Mouse (Mus musculus) heart, embryonic 11.5 days (tissue): ENCODE data around the gene Hnrnpul2. TPM values are rescaled to one million over a fixed set of nuclear protein-coding genes. Genes with fewer than 3 reads are reported as not detected.
A peak's percentile ranks its signal among the peaks of the same experiment; 100 is the strongest.

Source experiments
- ATAC-seq: fragments of 200-750 bp; cut with Nextera tagmentation; replicated peaks from 2 replicates; pipeline ENCODE4 v1.8.0; 2017; ENCODE audit warnings: moderate library complexity; ENCODE audit not compliant: insufficient number of reproducible peaks, low FRiP score, low TSS enrichment
- H3K27ac ChIP-seq: fragments of 300-500 bp; sonication (generic); 2 replicates; pipeline ENCODE4 v1.5.1; 2014; ENCODE audit warnings: mild to moderate bottlenecking, low read depth, low read length
- H3K27me3 ChIP-seq: fragments of 300-500 bp; sonication (generic); 2 replicates; pipeline ENCODE4 v1.6.1; 2014; ENCODE audit warnings: mild to moderate bottlenecking, low read length, mixed read lengths; ENCODE audit not compliant: control insufficient read depth, insufficient read depth
- H3K36me3 ChIP-seq: fragments of 300-500 bp; sonication (generic); 2 replicates; pipeline ENCODE4 v1.6.1; 2014; ENCODE audit warnings: mild to moderate bottlenecking, low read length, moderate library complexity, mixed read lengths; ENCODE audit not compliant: control insufficient read depth, insufficient read depth
- H3K4me1 ChIP-seq: fragments of 300-500 bp; sonication (generic); 2 replicates; pipeline ENCODE4 v1.6.1; 2014; ENCODE audit warnings: low read length; ENCODE audit not compliant: control insufficient read depth, insufficient read depth
- H3K4me2 ChIP-seq: fragments of 300-500 bp; sonication (generic); 2 replicates; pipeline ENCODE4 v1.6.1; 2014; ENCODE audit warnings: mild to moderate bottlenecking, moderate library complexity
- H3K4me3 ChIP-seq: fragments of 300-500 bp; sonication (generic); 2 replicates; pipeline ENCODE4 v1.5.1; 2014; ENCODE audit warnings: low read depth, low read length
- H3K9ac ChIP-seq: fragments of 300-500 bp; sonication (generic); 2 replicates; pipeline ENCODE4 v1.6.1; 2014; ENCODE audit warnings: mild to moderate bottlenecking, low read depth, low read length, moderate library complexity
- H3K9me3 ChIP-seq: fragments of 300-500 bp; sonication (generic); replicated peaks from 2 replicates; pipeline ENCODE4 v1.6.1; 2016; ENCODE audit warnings: low read length; ENCODE audit not compliant: control insufficient read depth
- WGBS: fragments of 180-500 bp; shearing (Covaris S2); extraction: QIAGEN DNeasy Blood & Tissue Kit; methylation state at CpG from one replicate; pipeline ENCODE4 v1.1.7; 2014; ENCODE audit not compliant: insufficient replicate concordance; 5-methylcytosine and 5-hydroxymethylcytosine counted together
- polyA plus RNA-seq: library from polyadenylated mRNA; unstranded; fragments of >200 nt; fragmentation: Nextera tagmentation; extraction: Ambion mirVana; gene quantifications from 2 replicates; pipeline ENCODE4 v1.2.1, GENCODE M21; 2014

Gene Hnrnpul2
- polyA plus RNA-seq = 4.6 and 6.1 TPM in 2 replicates

DNA sequence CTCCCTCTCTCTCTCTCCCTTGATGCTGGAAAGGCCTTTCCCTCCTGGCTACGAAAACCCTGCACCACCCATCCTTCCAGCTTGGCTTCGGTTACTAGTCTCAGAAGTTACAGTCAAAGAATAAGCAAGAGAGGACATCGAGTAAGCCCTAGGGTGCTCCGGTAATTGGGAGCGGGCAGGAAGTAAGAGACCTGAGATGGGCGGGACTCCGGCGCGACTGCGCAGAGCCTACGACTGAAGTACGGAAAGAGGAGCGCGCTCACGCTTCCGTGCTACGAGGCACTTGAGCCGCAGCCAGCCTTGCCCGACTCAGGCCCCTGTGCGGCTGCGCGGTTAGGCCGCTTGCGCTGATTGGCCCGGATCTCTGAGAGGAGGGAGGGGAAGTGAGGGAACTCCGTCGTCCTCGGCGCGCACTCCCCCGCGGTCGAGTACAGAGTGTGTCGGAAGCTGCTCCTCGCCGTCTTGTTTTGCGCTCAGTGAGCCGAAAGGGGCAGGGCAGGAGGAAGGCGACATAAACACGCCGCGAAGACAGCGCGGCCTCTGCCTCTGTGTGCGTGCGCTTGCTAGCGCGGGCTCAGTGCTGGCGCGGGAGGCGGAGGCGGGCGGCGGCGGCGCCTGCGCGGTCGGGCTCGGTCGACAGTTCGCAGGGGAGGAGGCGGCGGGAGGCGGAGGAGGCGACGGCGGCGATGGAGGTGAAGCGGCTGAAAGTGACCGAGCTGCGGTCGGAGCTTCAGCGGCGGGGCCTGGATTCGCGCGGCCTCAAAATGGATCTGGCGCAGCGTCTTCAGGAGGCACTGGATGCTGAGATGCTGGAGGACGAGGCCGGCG, at the start of gene Hnrnpul2:
Gene Hnrnpul2, plus strand, starts transcription at position 415 of the 828 bp plus-strand sequence.
- peak within 1 kb of the TSS; percentile 100 for H3K27ac ChIP-seq
- peaks cover 15% of the 10 kb centered on the region for H3K36me3 ChIP-seq
- peak within 1 kb of the TSS; percentile 97 for H3K4me2 ChIP-seq
- H3K4me1 ChIP-seq = peaks cover 17% of the 10 kb centered on the region
- no peaks in the 10 kb centered on the region for H3K27me3 ChIP-seq
- under 1% methylated on average over 83 of the region's 83 CpGs for WGBS
- no peaks in the 10 kb centered on the region for H3K9me3 ChIP-seq
- peak; percentile 96 for ATAC-seq
- peak within 1 kb of the TSS; percentile 99 for H3K9ac ChIP-seq
- H3K4me3 ChIP-seq = peak within 1 kb of the TSS; percentile 100

DNA sequence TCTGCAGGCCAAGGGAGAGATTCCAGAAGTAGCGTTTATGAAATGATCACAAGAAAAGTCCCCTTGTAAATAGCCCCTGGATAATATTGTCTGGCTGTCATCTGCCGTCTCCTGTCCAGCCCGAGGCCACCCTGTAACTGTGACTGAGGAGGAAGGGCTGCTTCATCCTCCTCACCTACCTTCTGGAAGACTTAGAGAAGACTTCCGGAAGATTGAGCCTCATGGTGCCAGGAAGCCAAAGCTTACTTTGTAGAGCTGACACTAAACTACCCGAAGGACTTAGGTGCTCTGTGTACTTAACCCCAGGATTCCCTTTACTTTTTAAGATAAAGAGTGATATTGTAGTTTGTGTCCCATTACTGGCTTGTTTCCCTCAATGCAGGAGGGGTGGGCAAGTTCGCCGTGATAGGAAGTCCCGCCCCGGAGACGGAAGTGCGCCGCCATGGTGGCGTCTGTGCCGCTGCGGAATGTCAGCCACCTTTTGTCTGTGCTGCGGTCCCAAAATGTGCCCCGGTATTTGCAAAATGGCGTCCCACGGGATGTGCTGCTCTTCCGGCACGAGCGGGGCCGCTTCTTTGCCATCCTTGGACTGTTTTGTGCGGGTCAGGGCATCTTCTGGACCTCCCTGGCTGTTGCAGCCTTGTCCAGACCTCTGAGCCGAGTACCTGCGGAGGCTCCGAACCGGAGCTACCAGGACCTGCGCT, 49.1 kb upstream of the Hnrnpul2 start, which contains the start of gene Tmem223:
Gene Tmem223, plus strand, starts transcription at position 430 of the 704 bp plus-strand sequence.
- peaks cover 35% of the 10 kb centered on the region for H3K36me3 ChIP-seq
- no peaks in the 10 kb centered on the region for H3K27me3 ChIP-seq
- WGBS = 19% methylated on average over 29 of the region's 29 CpGs
- H3K4me2 ChIP-seq = peak within 1 kb of the TSS; percentile 82
- peak within 1 kb of the TSS; percentile 98 for H3K9ac ChIP-seq
- peak; percentile 28; the same call in 1 of the 2 replicates for ATAC-seq
- peaks cover 17% of the 10 kb centered on the region for H3K4me1 ChIP-seq
- peak within 1 kb of the TSS; percentile 87 for H3K4me3 ChIP-seq
- no peaks in the 10 kb centered on the region for H3K9me3 ChIP-seq
- peak within 1 kb of the TSS; percentile 89 for H3K27ac ChIP-seq

DNA sequence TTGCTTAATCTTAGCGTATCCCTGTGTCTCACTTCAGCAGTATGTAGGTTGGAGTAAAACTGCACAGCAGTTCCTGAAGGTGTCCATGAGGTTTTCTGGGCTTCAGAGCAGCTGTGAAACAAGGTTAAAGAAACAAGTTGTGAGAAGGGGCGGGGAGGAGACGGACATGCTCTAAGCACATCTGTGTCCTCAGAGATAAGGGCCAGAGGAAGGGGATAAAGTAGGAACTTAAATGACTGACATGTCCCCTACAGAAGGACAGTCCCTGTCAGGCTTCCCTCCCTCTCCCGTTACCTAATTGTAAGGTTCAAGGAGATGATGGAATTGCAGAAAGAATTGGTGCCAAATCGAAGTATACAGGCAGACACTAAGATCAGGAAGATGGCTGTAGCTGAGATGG, 46.8 kb upstream of the Hnrnpul2 start:
- Histone ChIP-seq H3K9ac (peak overlapping the region; percentile 96; the same call in 1 of the 2 replicates), H3K4me3 (peak overlapping the region; percentile 87), H3K9me3 (no peaks in the 10 kb centered on the region), H3K27ac (peak overlapping the region; percentile 99; the same call in 1 of the 2 replicates), H3K4me2 (peak overlapping the region; percentile 99), H3K4me1 (peaks cover 17% of the 10 kb centered on the region), H3K36me3 (peaks cover 16% of the 10 kb centered on the region; the same call in 1 of the 2 replicates), H3K27me3 (no peaks in the 10 kb centered on the region)
- ATAC-seq = no peak
- WGBS = 66% methylated on average over 5 of the region's 5 CpGs

DNA sequence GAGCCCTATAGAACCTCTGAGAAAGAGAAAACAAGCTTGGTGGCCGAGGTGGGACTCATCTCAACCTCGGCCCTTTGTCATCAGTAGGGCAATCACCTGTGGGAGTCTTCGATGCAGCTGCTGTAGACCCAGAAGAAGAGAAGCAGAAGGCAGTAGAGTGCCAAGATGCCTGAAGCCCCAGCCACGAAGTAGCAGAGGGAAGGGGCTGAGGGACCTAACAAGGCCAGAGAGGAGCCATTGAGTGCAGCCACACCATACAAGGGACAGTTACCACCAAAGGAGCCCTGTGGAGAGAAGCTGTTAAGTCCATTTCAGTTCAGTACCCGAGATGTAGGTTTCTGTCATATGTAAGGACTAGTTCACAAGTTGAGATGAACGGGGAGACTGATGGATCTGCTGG, 46.4 kb upstream of the Hnrnpul2 start:
- Histone ChIP-seq H3K4me2 (peak overlapping the region; percentile 99), H3K27me3 (no peaks in the 10 kb centered on the region), H3K4me1 (peaks cover 17% of the 10 kb centered on the region), H3K27ac (peak overlapping the region; percentile 99), H3K36me3 (peaks cover 14% of the 10 kb centered on the region; the same call in 1 of the 2 replicates), H3K4me3 (peak overlapping the region; percentile 87), H3K9ac (peak overlapping the region; percentile 96), H3K9me3 (no peaks in the 10 kb centered on the region)
- 53% methylated on average over 6 of the region's 6 CpGs for WGBS
- no peak for ATAC-seq

DNA sequence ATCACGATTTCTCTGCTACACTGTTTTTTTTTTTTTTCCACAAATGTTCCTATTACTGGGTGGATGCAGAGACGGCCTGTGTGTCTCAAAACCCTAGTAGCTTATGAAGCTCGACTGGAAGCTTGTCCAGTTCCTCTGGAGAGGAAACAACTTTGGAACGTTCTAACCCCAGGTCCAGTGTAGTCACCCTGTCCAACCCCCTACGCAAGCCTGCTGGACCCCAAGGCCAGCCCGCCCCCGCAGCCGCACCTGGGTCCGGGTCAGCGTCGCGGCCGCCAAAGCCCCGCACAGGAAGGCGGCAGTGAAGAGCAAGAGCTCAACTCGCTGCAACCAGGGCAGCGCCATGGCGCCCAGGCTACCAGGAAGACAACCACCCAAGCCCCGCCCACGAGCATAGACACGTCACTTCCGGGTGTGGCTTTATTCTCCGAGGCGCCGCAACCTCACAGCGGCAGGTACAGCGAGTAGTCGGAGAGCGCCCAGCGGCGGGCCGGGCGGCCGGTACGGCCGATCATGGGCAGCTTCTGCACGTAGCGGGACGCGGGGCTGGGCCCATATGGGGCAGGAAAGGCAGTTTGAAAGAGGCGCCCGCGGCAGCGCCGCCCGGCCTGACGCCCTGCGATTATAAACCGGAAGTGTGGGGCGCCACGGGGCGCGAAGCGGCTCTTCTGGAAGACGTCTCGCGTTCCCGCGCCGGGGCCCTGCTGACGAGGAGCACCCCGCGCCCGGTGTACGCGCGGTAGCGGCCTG, 45.5 kb upstream of the Hnrnpul2 start, which contains the start of gene Tmem179b:
Gene Tmem179b, minus strand, starts transcription at position 382 of the 750 bp plus-strand sequence.
- Histone ChIP-seq H3K27ac (peak within 1 kb of the TSS; percentile 99), H3K4me1 (peaks cover 17% of the 10 kb centered on the region), H3K27me3 (no peaks in the 10 kb centered on the region), H3K9me3 (no peaks in the 10 kb centered on the region), H3K4me3 (peak within 1 kb of the TSS; percentile 87), H3K4me2 (peak within 1 kb of the TSS; percentile 99), H3K9ac (peak within 1 kb of the TSS; percentile 96), H3K36me3 (peaks cover 10% of the 10 kb centered on the region; the same call in 1 of the 2 replicates)
- under 1% methylated on average over 65 of the region's 68 CpGs for WGBS
- peak; percentile 85 for ATAC-seq

DNA sequence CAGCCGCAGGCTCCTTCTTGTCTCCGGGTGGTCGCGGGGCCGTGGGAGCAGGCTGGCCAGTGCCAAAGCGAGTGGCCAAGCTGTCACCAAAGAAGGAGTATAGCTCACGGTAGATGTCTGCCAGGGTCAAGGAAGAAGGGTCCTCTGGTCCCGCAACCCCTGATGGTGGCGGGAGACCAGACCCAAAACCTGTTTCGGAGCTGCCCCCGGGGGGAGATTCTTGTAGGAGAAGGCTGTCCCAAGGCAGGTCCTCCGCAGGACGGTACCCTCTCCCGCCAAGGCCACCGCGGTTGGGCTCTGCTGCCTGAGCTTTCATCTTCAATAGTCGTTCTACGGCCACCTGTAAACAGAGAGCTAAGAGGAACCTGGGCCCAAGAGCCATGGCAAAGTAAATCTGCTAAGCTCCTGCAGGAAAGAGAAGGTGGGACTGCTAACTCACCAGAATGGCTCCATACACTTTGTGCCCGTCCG, 44.8 kb upstream of the Hnrnpul2 start:
- H3K9ac ChIP-seq = peak overlapping the region; percentile 96
- 6% methylated on average over 20 of the region's 20 CpGs for WGBS
- peak overlapping the region; percentile 87 for H3K4me3 ChIP-seq
- no peaks in the 10 kb centered on the region for H3K27me3 ChIP-seq
- H3K9me3 ChIP-seq = no peaks in the 10 kb centered on the region
- H3K4me2 ChIP-seq = peak overlapping the region; percentile 99
- H3K4me1 ChIP-seq = peaks cover 17% of the 10 kb centered on the region
- peak overlapping the region; percentile 99 for H3K27ac ChIP-seq
- peaks cover 10% of the 10 kb centered on the region; the same call in 1 of the 2 replicates for H3K36me3 ChIP-seq
- ATAC-seq = peak; percentile 4; the same call in 1 of the 2 replicates

DNA sequence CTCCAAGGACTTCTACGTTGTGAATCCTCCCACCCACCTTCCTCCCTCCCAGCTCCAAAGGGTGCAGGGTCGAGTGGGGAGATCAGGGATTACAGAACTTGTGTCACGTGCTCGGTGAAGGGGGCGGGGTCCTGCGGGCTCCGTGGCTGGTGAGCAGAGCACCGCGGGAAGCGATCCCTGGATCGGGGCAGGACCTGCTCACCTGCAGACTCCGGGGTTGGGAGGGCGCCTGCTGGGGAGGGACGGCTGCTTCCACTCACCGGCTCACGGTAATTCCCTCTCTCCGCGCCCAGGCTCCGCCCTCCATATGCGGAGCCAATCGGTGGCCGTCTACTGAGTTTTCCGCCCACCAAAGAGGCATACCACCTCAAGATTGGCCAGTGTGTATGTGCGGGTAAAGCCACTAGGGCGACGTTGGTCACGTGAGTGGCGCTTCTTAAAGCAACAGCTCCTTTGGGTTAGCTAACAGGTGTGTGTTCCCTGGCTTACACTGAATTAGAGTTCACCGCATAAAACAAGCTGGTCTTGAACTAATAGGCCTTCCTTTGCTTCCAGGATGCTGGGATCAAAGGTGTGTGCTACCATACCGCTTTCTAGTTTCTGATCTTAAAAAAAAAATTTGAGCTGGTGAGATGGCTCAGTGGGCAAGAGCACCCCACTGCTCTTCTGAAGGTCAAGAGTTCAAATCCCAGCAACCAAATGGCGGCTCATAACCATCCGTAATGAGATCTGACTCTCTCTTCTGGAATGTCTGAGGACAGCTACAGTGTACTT, 33.6 kb upstream of the Hnrnpul2 start, which contains the start of gene Taf6l:
Gene Taf6l, minus strand, starts transcription at position 410 of the 774 bp plus-strand sequence.
- WGBS = under 1% methylated on average over 32 of the region's 32 CpGs
- ATAC-seq = peak; percentile 98
- Histone ChIP-seq H3K27ac (peak within 1 kb of the TSS; percentile 77; the same call in 1 of the 2 replicates), H3K9ac (peak within 1 kb of the TSS; percentile 78), H3K4me1 (no peaks in the 10 kb centered on the region), H3K4me2 (peak within 1 kb of the TSS; percentile 68), H3K9me3 (no peaks in the 10 kb centered on the region), H3K36me3 (peaks cover 7% of the 10 kb centered on the region), H3K4me3 (peak within 1 kb of the TSS; percentile 71), H3K27me3 (no peaks in the 10 kb centered on the region)
